ENCODE assay signal across 7 mouse cellular contexts in the genomic region with DNA sequence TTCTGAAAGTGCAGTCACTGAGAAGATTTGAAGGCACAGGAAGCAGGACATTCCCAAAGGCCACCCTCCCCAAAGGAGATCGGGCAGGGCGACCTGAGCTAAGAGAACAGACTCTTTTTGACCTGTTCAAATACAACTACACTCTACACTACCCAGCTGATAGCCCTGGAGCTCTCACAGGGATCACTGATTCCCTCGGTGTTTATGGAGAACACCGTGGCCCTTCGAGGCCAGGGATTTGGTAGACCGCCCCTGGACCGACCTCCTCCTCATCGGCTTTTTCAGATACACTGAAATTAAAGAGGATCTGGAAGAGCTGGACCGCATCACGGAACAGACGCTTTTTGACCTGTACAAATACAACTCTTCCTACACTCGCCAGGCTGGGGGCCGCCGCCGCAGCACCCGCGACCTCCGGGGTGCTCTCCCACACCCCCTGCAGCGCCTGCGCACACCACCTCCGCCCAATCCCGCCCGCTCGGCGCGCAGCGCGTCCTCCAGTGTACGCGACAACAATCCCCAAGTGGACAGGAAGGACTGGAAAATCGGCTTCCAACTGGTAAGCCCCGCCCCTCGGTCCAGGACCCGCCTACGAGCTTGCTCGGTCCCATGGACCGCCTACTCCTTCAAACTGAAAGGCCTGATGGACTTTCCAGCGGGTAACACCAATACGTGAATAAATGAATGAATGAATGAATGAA. TPM values are rescaled to one million over a fixed set of nuclear protein-coding genes. Genes with fewer than 3 reads are reported as not detected.
A peak's percentile ranks its signal among the peaks of the same experiment; 100 is the strongest.
DNase-seq lines count a peak whose midpoint lies in the region; ATAC-seq and TF ChIP-seq lines count a peak whose summit lies in the region.

No protein-coding gene starts in this region.

- 0 out of 2 replicates have a peak overlapping the region, but pooled peaks have one; percentile 24 for H3K27ac ChIP-seq in intestine, postnatal 0 days (ENCODE audit: low read depth, low read length)

- ATAC-seq in granulocyte monocyte progenitor cell, adult 5-6 weeks (replicated peaks; ENCODE audit: poor library complexity, severe bottlenecking): peak; percentile 35
- ATAC-seq in intestine, postnatal 0 days: peak; percentile 91

- no peaks in the 10 kb centered on the region for H3K27me3 ChIP-seq in intestine, postnatal 0 days (replicated peaks; ENCODE audit: control insufficient read depth, insufficient read depth, low read length)

- no peaks in the 10 kb centered on the region for H3K9me3 ChIP-seq in intestine, postnatal 0 days (ENCODE audit: control insufficient read depth)

- H3K9ac ChIP-seq in intestine, postnatal 0 days (ENCODE audit: low read depth, low read length): peak overlapping the region; percentile 55

- H3K4me2 ChIP-seq in intestine, postnatal 0 days (replicated peaks; ENCODE audit: low read depth): peak overlapping the region; percentile 83

- peak; percentile 97 to 98 for DNase-seq in adrenal gland, postnatal 36 days
- peak; percentile 69 for DNase-seq in embryo, embryonic 11.5 days (ENCODE audit: low read depth, low spot score)
- peak; percentile 71 for DNase-seq in left cerebral cortex, postnatal 4 days
- DNase-seq in mesoderm, embryonic 11.5 days (ENCODE audit: low read depth, low spot score): peak; percentile 87
- peak; percentile 54 to 56 for DNase-seq in right cerebral cortex, postnatal 36 days (ENCODE audit: low spot score in 2 of 2)

- H3K4me3 ChIP-seq in intestine, postnatal 0 days (ENCODE audit: low read depth, low read length): peak overlapping the region; percentile 46

- H3K4me1 ChIP-seq in intestine, postnatal 0 days (replicated peaks; ENCODE audit: control insufficient read depth, insufficient read depth, low read length): no peaks in the 10 kb centered on the region

- WGBS in intestine, postnatal 0 days: under 1% methylated on average over 39 of the region's 39 CpGs

- peak; percentile 34 for TF ChIP-seq CTCF in intestine, postnatal 0 days (IDR thresholded peaks at IDR 0.05; ENCODE audit: low read depth)

- no peaks in the 10 kb centered on the region for H3K36me3 ChIP-seq in intestine, postnatal 0 days (ENCODE audit: control insufficient read depth, insufficient read depth)

- intact Hi-C loops in left cerebral cortex, postnatal 4 days (cut with DNase I): no loop called here

RNA-seq across cellular contexts. Expression of gene Scnn1a, which starts 10.3 kb away (rescaled TPM):
- total RNA-seq in adrenal gland, postnatal 36 days (2021): 1 to 10 TPM; 1.1 to 1.5 TPM
- 16.2 and 18.9 TPM in 2 replicates for total RNA-seq in granulocyte monocyte progenitor cell, adult 5-6 weeks (2014; fragmentation: Nextera tagmentation)
- total RNA-seq in granulocyte monocyte progenitor cell, adult 5-6 weeks (2017): 1.4 and 1.8 TPM in 2 replicates
- polyA plus RNA-seq in intestine, postnatal 0 days (2015; fragmentation: Nextera tagmentation; extraction: Ambion mirVana): 16.9 and 19.0 TPM in 2 replicates
- 1 to 10 TPM; 1.5 to 2.1 TPM for total RNA-seq in left cerebral cortex, postnatal 4 days (2021)

RNA-seq across cellular contexts. Expression of gene Ltbr, which starts 17.1 kb away (rescaled TPM):
- total RNA-seq in adrenal gland, postnatal 36 days (2021): 10 to 100 TPM; 76.7 to 87.4 TPM
- 36.4 and 50.3 TPM in 2 replicates for total RNA-seq in granulocyte monocyte progenitor cell, adult 5-6 weeks (2014; fragmentation: Nextera tagmentation)
- total RNA-seq in granulocyte monocyte progenitor cell, adult 5-6 weeks (2017): 29.9 and 36.3 TPM in 2 replicates
- polyA plus RNA-seq in intestine, postnatal 0 days (2015; fragmentation: Nextera tagmentation; extraction: Ambion mirVana): 104 and 110 TPM in 2 replicates
- total RNA-seq in left cerebral cortex, postnatal 4 days (2021): 10 to 100 TPM in 1 of 2 experiments, 1 to 10 TPM in 1; 9.6 to 10.7 TPM

RNA-seq across cellular contexts. Expression of gene Tnfrsf1a, which starts 18.4 kb away (rescaled TPM):
- total RNA-seq in adrenal gland, postnatal 36 days (2021): 100 to 1,000 TPM; 242 to 262 TPM
- 89.1 and 104 TPM in 2 replicates for total RNA-seq in granulocyte monocyte progenitor cell, adult 5-6 weeks (2014; fragmentation: Nextera tagmentation)
- total RNA-seq in granulocyte monocyte progenitor cell, adult 5-6 weeks (2017): 54.4 and 88.8 TPM in 2 replicates
- 108 and 109 TPM in 2 replicates for polyA plus RNA-seq in intestine, postnatal 0 days (2015; fragmentation: Nextera tagmentation; extraction: Ambion mirVana)
- total RNA-seq in left cerebral cortex, postnatal 4 days (2021): 10 to 100 TPM; 11.2 to 12.0 TPM

RNA-seq across cellular contexts. Expression of gene Tuba3a, which starts 44.9 kb away (rescaled TPM):
- not detected for total RNA-seq in adrenal gland, postnatal 36 days (2021)
- not detected in 2 replicates for total RNA-seq in granulocyte monocyte progenitor cell, adult 5-6 weeks (2014; fragmentation: Nextera tagmentation)
- total RNA-seq in granulocyte monocyte progenitor cell, adult 5-6 weeks (2017): not detected in 2 replicates
- not detected in 2 replicates for polyA plus RNA-seq in intestine, postnatal 0 days (2015; fragmentation: Nextera tagmentation; extraction: Ambion mirVana)
- total RNA-seq in left cerebral cortex, postnatal 4 days (2021): not detected

RNA-seq across cellular contexts. Expression of gene Plekhg6, which starts 49.8 kb away (rescaled TPM):
- under 1 TPM in 1 of 2 experiments, not detected in 1; 0.36 TPM for total RNA-seq in adrenal gland, postnatal 36 days (2021)
- total RNA-seq in granulocyte monocyte progenitor cell, adult 5-6 weeks (2014; fragmentation: Nextera tagmentation): not detected in 2 replicates
- total RNA-seq in granulocyte monocyte progenitor cell, adult 5-6 weeks (2017): not detected in 2 replicates
- 31.4 and 37.0 TPM in 2 replicates for polyA plus RNA-seq in intestine, postnatal 0 days (2015; fragmentation: Nextera tagmentation; extraction: Ambion mirVana)
- not detected for total RNA-seq in left cerebral cortex, postnatal 4 days (2021)

Comparison
In these comparisons a context has a peak if more than half of its experiments do, and no peak if none do; other contexts are left out.
1. Peak in every context shown above with its lines: DNase-seq, ATAC-seq, H3K4me3 ChIP-seq and H3K27ac ChIP-seq.
2. RNA of gene Tnfrsf1a, which starts 18.4 kb away (total RNA-seq): 242 to 262 TPM in adrenal gland, postnatal 36 days and 54.4 to 104 TPM in granulocyte monocyte progenitor cell, adult 5-6 weeks; 11.2 to 12.0 TPM in left cerebral cortex, postnatal 4 days; every median in the first group is over 4 times any median in the second.